Mouse (Mus musculus) limb, embryonic 13.5 days (tissue): ENCODE results near the gene Avp. TPM values are rescaled to one million over a fixed set of nuclear protein-coding genes. Genes with fewer than 3 reads are reported as not detected.

ENCODE experiments used
- ATAC-seq: fragments of 200-750 bp; cut with Nextera tagmentation; 2 replicates; pipeline ENCODE4 v1.8.0; 2017; ENCODE audit warnings: low read depth, moderate number of reproducible peaks, moderate TSS enrichment; ENCODE audit not compliant: low FRiP score
- H3K27ac ChIP-seq: fragments of 300-500 bp; sonication (generic); 2 replicates; pipeline ENCODE4 v1.5.1; 2015; ENCODE audit warnings: inconsistent platforms, mild to moderate bottlenecking, moderate library complexity
- H3K27me3 ChIP-seq: fragments of 300-500 bp; sonication (generic); 2 replicates; pipeline ENCODE4 v1.6.1; 2015; ENCODE audit warnings: mild to moderate bottlenecking, inconsistent platforms
- H3K36me3 ChIP-seq: fragments of 300-500 bp; sonication (generic); 2 replicates; pipeline ENCODE4 v1.6.1; 2015; ENCODE audit warnings: inconsistent platforms, mild to moderate bottlenecking, moderate library complexity
- H3K4me1 ChIP-seq: fragments of 300-500 bp; sonication (generic); 2 replicates; pipeline ENCODE4 v1.6.1; 2015; ENCODE audit warnings: inconsistent platforms
- H3K4me2 ChIP-seq: fragments of 300-500 bp; sonication (generic); replicated peaks from 2 replicates; pipeline ENCODE4 v1.6.1; 2015; ENCODE audit warnings: inconsistent platforms, mild to moderate bottlenecking, moderate library complexity
- H3K4me3 ChIP-seq: fragments of 300-500 bp; sonication (generic); 2 replicates; pipeline ENCODE4 v1.5.1; 2015; ENCODE audit warnings: moderate library complexity, mild to moderate bottlenecking, inconsistent platforms
- H3K9ac ChIP-seq: fragments of 300-500 bp; sonication (generic); 2 replicates; pipeline ENCODE4 v1.6.1; 2015; ENCODE audit warnings: mild to moderate bottlenecking, inconsistent platforms
- H3K9me3 ChIP-seq: fragments of 300-500 bp; sonication (generic); 2 replicates; pipeline ENCODE4 v1.6.1; 2016; ENCODE audit warnings: inconsistent platforms
- WGBS: fragments of 180-500 bp; shearing (Covaris S2); methylation state at CpG from one replicate; pipeline ENCODE4 v1.1.7; 2015; 5-methylcytosine and 5-hydroxymethylcytosine counted together
- polyA plus RNA-seq: library from polyadenylated mRNA; unstranded; fragments of >200 nt; fragmentation: Nextera tagmentation; extraction: Ambion mirVana; gene quantifications from 2 replicates; pipeline ENCODE4 v1.2.1, GENCODE M21; 2015

Gene Avp
- polyA plus RNA-seq: not detected in 2 replicates

DNA sequence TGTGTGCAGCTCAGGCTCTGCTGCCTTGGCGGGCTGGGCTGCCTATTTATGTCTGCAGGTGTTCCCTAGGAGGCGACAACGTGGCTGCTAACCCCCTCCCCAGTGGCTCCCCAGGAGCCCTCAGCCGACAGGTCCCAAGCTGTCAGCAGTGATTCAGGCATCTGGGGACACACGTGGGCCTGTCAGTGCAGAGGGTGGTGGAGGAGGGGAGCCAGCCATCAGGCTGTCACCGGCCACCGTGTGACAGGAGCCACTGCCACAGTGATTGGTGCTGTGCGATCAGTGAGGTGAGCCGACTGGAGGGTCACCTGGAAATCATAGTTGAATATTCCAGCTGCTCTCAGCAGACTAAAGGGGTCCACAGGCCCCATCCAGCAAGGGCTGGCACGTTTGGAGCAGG, at the start of gene Avp:
TSS of gene Avp (minus strand) at position 3 of the 400 bp plus-strand sequence.
- ATAC-seq: no peak
- H3K4me3 ChIP-seq: no peak within 1 kb of the TSS
- H3K9me3 ChIP-seq: no peaks in the 10 kb centered on the region
- H3K9ac ChIP-seq: no peak within 1 kb of the TSS
- H3K4me2 ChIP-seq: no peak within 1 kb of the TSS
- 38% methylated on average over 10 of the region's 10 CpGs for whole genome bisulfite sequencing
- no peak within 1 kb of the TSS for H3K27ac ChIP-seq
- peaks cover 69% of the 10 kb centered on the region for H3K27me3 ChIP-seq
- H3K4me1 ChIP-seq: peaks cover 15% of the 10 kb centered on the region
- no peaks in the 10 kb centered on the region for H3K36me3 ChIP-seq

DNA sequence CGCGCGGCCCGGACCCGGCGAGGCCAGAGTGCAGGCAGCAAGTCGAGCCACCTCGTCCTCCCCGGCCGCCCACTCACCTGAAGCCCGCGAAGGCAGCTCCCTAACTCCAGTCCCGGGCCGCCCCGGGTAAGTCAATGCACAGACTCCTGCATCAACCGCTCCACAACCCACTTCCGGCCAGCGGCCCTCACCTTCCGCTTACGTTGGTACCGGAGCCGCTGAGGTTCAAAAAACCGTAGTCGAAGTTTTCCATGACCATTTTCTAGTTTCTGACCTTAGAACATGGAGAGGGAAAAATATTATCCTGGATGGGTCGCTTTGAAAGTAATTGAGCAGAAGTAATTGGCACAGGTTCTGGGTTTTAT, 47.5 kb upstream of the Avp start, which contains the start of the genes Fastkd5 and Ubox5:
TSS of gene Fastkd5 (minus strand) at position 189 of the 365 bp plus-strand sequence.
TSS of gene Ubox5 (minus strand) at position 200 of the 365 bp plus-strand sequence.
- Histone ChIP-seq H3K4me1 (peaks cover 13% of the 10 kb centered on the region), H3K9me3 (no peaks in the 10 kb centered on the region), H3K4me3 (peak within 1 kb of the TSS; percentile 99), H3K4me2 (peak within 1 kb of the TSS; percentile 80), H3K27ac (peak within 1 kb of the TSS; percentile 76; the same call in 1 of the 2 replicates), H3K36me3 (peaks cover 32% of the 10 kb centered on the region), H3K9ac (peak within 1 kb of the TSS; percentile 98), H3K27me3 (peaks cover 23% of the 10 kb centered on the region)
- ATAC-seq: peak; percentile 87
- WGBS: under 1% methylated on average over 25 of the region's 25 CpGs

DNA sequence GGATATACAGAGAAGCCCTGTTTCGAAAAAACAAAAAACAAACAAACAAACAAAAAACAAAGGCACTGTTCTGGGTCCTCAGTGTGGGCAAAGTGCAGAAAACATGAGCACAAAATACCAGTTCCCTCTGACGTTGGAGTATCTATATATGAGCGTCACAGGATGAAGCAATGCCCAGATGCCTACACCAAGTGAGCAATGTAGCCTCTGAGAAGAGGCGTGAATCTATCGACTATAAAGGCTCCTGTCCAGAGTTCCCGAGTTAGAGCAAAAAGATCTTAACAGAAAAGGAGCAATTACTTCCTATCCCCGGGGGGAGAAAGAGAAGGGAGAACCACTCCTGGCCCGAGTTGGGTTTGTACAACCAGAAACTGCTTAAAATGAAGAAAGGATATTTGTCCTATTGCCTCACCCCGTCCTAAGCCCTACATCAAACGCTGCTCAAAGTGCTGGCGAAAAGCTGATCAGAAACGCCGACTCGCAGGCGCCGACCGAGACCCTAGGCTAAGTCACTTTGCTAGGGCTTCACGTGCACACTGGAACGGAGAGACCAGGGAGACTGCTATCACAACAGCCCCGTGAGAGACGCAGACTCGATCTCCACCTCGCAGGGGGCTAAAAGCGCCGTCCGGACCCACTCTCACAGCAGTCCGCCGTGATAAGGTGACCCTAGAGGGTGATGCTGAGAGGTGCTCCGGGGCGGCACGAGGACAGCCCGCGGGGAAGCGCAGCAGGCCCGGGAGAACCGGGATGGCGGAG, 46.9 kb upstream of the Avp start:
- peak overlapping the region; percentile 76; the same call in 1 of the 2 replicates for H3K27ac ChIP-seq
- H3K36me3 ChIP-seq: peaks cover 35% of the 10 kb centered on the region
- ATAC-seq: peak; percentile 57; the same call in 1 of the 2 replicates
- peaks cover 18% of the 10 kb centered on the region for H3K27me3 ChIP-seq
- H3K4me1 ChIP-seq: peaks cover 7% of the 10 kb centered on the region
- H3K9me3 ChIP-seq: no peaks in the 10 kb centered on the region
- peak overlapping the region; percentile 98 for H3K9ac ChIP-seq
- WGBS: 2% methylated on average over 36 of the region's 37 CpGs
- H3K4me2 ChIP-seq: peak overlapping the region; percentile 80
- peak overlapping the region; percentile 99 for H3K4me3 ChIP-seq

DNA sequence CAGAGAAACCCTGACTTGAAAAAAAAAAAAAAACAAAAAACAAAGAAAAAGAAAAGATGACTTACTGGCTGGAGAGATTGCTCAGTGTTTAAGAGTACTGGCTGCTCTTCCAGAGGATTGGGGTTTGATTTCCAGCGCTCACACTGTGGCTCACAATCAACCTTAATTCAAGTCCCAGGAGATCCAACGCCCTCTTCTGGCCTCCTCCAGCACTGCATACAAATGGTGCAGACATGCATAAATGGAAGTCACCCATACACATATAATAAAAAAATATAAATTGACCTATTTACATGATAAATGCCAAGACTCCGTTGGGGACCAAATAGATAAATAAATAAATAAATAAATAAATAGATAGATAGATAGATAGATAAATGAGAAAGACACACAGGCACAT, 46.1 kb upstream of the Avp start:
- ATAC-seq: no peak
- Histone ChIP-seq H3K36me3 (peaks cover 40% of the 10 kb centered on the region), H3K9me3 (no peaks in the 10 kb centered on the region), H3K4me3 (peak overlapping the region; percentile 99), H3K27me3 (peaks cover 9% of the 10 kb centered on the region), H3K4me2 (peak overlapping the region; percentile 80), H3K9ac (no peak overlapping the region), H3K27ac (no peak overlapping the region), H3K4me1 (peaks cover 5% of the 10 kb centered on the region)
- WGBS: 62% methylated on average over 3 of the region's 3 CpGs

DNA sequence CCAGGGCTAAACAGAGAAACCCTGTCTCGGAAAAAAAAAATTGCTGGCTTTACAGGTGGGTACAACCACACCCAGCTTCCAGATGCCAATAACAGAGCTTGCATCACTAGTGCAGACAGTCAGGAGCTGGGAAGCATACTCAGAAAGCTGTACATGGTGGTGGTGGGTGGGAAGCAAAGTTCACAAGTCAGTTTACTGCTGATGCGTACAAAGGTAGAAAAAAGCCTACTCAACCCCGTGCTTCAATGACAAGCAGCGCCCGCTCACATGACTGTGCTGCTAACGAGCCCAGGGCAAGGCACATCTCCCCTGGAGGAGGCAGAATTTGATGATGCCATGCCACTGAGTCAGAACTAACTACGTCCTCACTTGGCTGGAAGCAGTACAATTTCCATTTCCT, 36.6 kb upstream of the Avp start:
- H3K4me2 ChIP-seq: no peak overlapping the region
- no peaks in the 10 kb centered on the region for H3K9me3 ChIP-seq
- WGBS: 89% methylated on average over 7 of the region's 7 CpGs
- H3K36me3 ChIP-seq: peaks cover 70% of the 10 kb centered on the region
- no peak for ATAC-seq
- H3K4me1 ChIP-seq: no peaks in the 10 kb centered on the region
- no peak overlapping the region for H3K4me3 ChIP-seq
- no peaks in the 10 kb centered on the region for H3K27me3 ChIP-seq
- H3K9ac ChIP-seq: no peak overlapping the region
- no peak overlapping the region for H3K27ac ChIP-seq

DNA sequence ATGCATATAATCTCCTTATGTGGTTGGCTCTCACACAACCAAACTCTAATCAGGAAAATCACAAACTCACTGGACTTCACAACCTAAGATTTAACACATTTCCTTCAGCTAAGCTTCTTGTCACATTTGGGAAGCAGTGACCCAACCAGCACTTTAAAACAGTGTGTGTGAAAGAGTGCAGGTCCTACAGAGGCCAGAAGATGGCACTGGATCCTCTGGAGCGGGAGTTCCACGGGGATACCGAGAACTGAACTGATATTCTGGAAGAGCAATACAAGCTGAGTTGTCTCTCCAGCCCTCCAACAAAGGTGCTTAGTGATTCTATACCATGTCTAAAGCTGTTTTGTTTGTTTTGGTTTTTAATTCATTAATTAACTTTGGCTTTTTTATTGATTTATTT, 30.7 kb upstream of the Avp start:
- no peak overlapping the region for H3K4me2 ChIP-seq
- peaks cover 46% of the 10 kb centered on the region for H3K36me3 ChIP-seq
- H3K4me3 ChIP-seq: no peak overlapping the region
- H3K4me1 ChIP-seq: no peaks in the 10 kb centered on the region
- no peak overlapping the region for H3K9ac ChIP-seq
- no peaks in the 10 kb centered on the region for H3K27me3 ChIP-seq
- no peak for ATAC-seq
- H3K27ac ChIP-seq: no peak overlapping the region
- H3K9me3 ChIP-seq: no peaks in the 10 kb centered on the region
- WGBS: 61% methylated on average over 3 of the region's 3 CpGs

DNA sequence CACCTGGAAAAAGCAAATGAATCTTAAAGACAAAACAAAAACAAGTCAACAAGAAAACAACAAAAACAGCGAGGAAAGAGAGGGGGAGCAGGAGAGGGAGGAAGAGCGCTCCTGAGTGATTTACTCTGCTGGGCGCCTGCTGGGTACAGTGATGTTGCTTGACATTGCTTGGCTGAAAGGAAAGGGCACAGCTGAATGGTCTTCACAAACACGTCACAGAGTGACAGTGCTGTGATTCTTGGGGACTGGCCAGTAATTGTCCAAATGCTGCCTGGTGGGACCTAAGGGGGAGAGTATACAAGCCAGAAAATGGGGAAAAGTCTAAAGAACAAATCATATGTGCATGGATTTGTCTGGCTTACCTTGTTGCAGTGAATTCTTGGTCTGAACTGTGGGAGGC, 19.8 kb upstream of the Avp start:
- no peak overlapping the region for H3K4me2 ChIP-seq
- peaks cover 59% of the 10 kb centered on the region for H3K36me3 ChIP-seq
- H3K9ac ChIP-seq: no peak overlapping the region
- no peaks in the 10 kb centered on the region for H3K9me3 ChIP-seq
- no peaks in the 10 kb centered on the region for H3K4me1 ChIP-seq
- no peak for ATAC-seq
- no peak overlapping the region for H3K4me3 ChIP-seq
- 84% methylated on average over 4 of the region's 4 CpGs for WGBS
- H3K27ac ChIP-seq: no peak overlapping the region
- no peaks in the 10 kb centered on the region for H3K27me3 ChIP-seq

DNA sequence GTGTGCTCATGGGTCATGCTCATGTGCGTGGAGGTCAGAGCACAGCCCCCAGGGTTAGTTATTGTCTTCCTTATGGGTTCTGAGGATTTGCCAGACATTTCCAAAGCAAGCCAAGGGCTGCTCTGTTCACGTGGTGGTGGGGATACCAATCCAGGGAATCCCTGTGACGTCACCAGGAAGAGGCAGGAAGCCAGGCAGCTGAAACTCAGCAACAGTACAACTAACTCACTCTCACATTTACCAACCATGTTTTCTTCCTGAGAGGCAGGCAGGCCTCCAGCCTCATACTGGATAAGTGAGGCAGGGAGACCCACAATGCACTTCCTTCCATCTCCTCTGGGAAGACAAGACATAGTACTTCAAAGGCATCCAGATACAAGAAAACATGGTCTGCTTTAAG, 16.0 kb upstream of the Avp start:
- no peak for ATAC-seq
- Histone ChIP-seq H3K27me3 (no peaks in the 10 kb centered on the region), H3K4me3 (no peak overlapping the region), H3K9ac (no peak overlapping the region), H3K36me3 (peaks cover 74% of the 10 kb centered on the region), H3K27ac (no peak overlapping the region), H3K4me1 (no peaks in the 10 kb centered on the region), H3K4me2 (no peak overlapping the region), H3K9me3 (no peaks in the 10 kb centered on the region)
- WGBS: 85% methylated on average over 3 of the region's 3 CpGs

DNA sequence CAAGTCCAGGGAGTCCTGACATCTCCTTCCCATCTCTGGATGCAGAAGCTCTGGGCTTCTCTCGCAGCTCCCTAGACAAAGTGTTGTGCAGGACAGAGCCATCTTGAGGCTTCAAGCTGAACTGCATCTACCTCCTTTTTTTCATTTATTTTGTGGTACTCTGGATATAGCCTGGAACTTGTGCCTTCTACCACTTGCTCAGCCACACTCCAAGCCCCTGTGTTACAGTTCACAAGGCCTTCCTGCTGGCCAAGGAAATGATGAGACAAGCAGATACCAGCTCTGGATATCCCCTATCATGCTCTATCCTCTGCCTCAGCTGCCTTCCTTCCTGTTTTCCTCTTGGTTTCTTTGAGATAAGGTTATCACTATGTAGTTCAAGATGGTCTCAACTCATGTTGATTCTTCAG, 15.3 kb upstream of the Avp start:
- Histone ChIP-seq H3K27ac (no peak overlapping the region), H3K9ac (no peak overlapping the region), H3K4me3 (no peak overlapping the region), H3K4me2 (no peak overlapping the region), H3K9me3 (no peaks in the 10 kb centered on the region), H3K27me3 (no peaks in the 10 kb centered on the region), H3K4me1 (no peaks in the 10 kb centered on the region), H3K36me3 (peaks cover 69% of the 10 kb centered on the region)
- no peak for ATAC-seq
- 24% methylated on average over 1 of the region's 1 CpGs for WGBS

DNA sequence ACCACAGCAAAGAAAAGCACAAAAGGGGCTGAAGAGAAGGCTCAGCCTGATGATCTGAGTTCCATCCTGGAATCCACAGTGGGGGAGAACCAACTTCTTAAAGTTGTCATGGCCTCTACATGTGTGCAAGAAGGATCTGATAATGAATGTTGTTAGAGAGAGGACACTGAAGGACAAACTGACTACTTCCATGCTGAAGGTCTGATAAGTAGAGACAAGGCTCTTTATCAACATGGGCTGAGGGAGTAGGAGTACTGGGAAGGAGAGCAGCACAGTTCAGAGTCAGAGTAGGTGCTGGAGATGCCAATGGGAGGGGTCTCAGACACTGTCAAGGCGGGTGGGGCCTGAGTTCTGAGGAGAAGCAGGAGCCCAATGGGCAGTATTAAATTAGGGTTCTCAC, 13.2 kb upstream of the Avp start:
- 83% methylated on average over 1 of the region's 1 CpGs for WGBS
- H3K27ac ChIP-seq: no peak overlapping the region
- no peak overlapping the region for H3K9ac ChIP-seq
- H3K9me3 ChIP-seq: no peaks in the 10 kb centered on the region
- peaks cover 72% of the 10 kb centered on the region for H3K36me3 ChIP-seq
- no peaks in the 10 kb centered on the region for H3K27me3 ChIP-seq
- no peak for ATAC-seq
- no peak overlapping the region for H3K4me3 ChIP-seq
- H3K4me2 ChIP-seq: no peak overlapping the region
- no peaks in the 10 kb centered on the region for H3K4me1 ChIP-seq

DNA sequence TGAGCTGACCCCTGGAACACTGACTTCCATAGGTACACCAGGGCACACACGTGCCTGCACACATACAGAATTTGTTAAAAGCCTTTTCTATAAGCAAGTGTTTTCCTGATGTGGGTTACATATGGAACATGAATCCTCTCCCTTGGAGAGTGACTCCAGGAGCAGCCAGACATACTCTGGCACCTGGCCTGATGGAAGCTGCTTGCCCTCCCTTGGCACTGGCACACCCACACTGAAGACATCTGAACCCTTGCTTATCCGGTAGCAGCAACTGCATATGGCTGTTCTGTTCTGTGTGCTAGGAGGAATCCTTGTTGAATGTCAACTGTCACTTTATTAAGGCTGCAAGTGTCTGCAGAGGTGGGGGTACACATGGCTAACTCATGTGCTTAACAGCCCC, 8.7 kb upstream of the Avp start:
- no peak overlapping the region for H3K4me3 ChIP-seq
- H3K4me2 ChIP-seq: no peak overlapping the region
- 93% methylated on average over 2 of the region's 2 CpGs for WGBS
- H3K9ac ChIP-seq: no peak overlapping the region
- H3K36me3 ChIP-seq: peaks cover 48% of the 10 kb centered on the region
- no peak for ATAC-seq
- no peaks in the 10 kb centered on the region for H3K27me3 ChIP-seq
- no peaks in the 10 kb centered on the region for H3K4me1 ChIP-seq
- H3K9me3 ChIP-seq: no peaks in the 10 kb centered on the region
- no peak overlapping the region for H3K27ac ChIP-seq

DNA sequence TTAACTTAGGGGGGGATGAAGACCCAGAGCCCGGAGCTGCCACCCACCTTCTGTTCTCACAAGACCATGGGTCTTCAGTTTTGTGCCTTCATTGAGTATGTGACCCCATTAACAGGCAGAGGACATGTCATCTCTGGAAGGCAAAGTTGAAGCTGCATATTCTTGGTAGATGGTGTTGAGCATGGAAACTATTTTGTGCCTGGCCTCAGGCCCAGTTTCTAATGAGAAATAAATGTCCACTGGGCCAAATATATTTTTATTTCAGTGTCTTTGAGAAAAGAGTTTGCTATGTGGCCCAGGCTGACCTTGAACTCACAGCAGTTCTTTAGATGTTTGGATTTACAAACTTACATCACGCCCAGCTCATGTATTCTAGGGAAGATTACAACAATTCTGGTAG, 7.4 kb upstream of the Avp start:
- Histone ChIP-seq H3K9ac (no peak overlapping the region), H3K9me3 (no peaks in the 10 kb centered on the region), H3K4me1 (no peaks in the 10 kb centered on the region), H3K27me3 (no peaks in the 10 kb centered on the region), H3K4me3 (no peak overlapping the region), H3K27ac (no peak overlapping the region), H3K36me3 (peaks cover 37% of the 10 kb centered on the region), H3K4me2 (no peak overlapping the region)
- ATAC-seq: no peak
- WGBS: 88% methylated on average over 2 of the region's 2 CpGs

DNA sequence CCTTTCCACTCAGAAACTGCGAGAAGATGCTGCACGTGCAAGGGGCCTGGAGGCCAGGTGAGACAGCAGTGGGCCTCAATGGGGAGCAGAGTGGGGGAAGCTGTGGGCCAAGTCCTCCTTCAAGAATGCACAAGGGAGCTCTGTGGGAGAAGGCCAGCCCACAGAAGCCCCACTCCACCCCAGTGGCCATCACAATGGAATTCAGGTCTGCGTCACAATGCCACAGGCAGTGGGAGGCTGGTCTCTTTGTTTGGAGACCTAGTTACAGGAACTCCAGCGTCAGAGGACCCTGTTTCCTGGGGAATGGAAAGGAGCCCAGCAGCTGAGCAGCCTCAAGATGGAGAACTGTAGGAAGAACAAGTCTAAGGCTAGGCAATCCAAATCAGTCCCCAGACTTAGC, 6.8 kb upstream of the Avp start:
- Histone ChIP-seq H3K4me2 (no peak overlapping the region), H3K4me3 (no peak overlapping the region), H3K27me3 (0 out of 2 replicates have a peak, but pooled peaks cover 4% of the 10 kb centered on the region), H3K27ac (no peak overlapping the region), H3K36me3 (peaks cover 32% of the 10 kb centered on the region), H3K4me1 (no peaks in the 10 kb centered on the region), H3K9me3 (no peaks in the 10 kb centered on the region), H3K9ac (no peak overlapping the region)
- 73% methylated on average over 4 of the region's 4 CpGs for WGBS
- ATAC-seq: no peak
